Mouse (Mus musculus) spleen, adult 2 months (tissue): ENCODE data around the gene Ncf4.

Experiments
- CTCF ChIP-seq: fragments of 200-500 bp; IDR thresholded peaks from 2 replicates; pipeline ENCODE4 v1.5.1; 2011; ENCODE audit warnings: mild to moderate bottlenecking, inconsistent platforms; ENCODE audit not compliant: insufficient read depth, insufficient read length, insufficient replicate concordance; ENCODE audit errors: extremely low read depth
- POLR2A ChIP-seq: fragments of 200-500 bp; IDR thresholded peaks from 2 replicates; pipeline ENCODE4 v1.6.1; 2011; ENCODE audit warnings: low read depth, low read length, inconsistent platforms

GRCm38 (mm10) chr15:78247659-78248058, 3.1 kb downstream of the Ncf4 start:
- TF ChIP-seq CTCF (no peak), POLR2A (no peak)
